Comparison of ENCODE assay signal across 8 mouse cellular contexts in the genomic region with DNA sequence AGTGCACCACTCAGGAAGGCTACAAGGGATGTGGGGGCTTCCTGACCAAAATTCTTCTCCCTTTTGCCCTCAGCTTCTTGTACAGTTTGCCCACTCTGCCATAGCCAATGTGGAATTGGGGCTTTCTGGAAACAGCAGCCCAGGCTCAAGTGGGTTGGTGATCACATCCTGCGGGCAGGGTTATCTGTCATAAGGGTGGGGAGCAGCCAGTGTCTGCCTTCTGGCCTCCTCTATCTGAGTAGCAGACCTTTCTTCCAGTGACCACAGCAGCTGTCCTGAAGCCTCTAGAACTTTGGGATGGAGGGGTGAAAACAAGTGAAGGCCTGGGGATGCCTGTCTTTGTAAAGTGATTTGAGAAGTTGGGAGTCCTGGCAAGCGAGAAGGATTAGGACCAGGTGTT.
DNase-seq lines count a peak whose midpoint lies in the region; ATAC-seq and TF ChIP-seq lines count a peak whose summit lies in the region.

No protein-coding gene starts in this region.

- peak overlapping the region; percentile 51 for H3K4me2 ChIP-seq in forebrain, embryonic 11.5 days (ENCODE audit: low read depth, low read length, severe bottlenecking)
- no peak overlapping the region for H3K4me2 ChIP-seq in forebrain, embryonic 16.5 days (ENCODE audit: low read length)
- peak overlapping the region; percentile 38; the same call in 1 of the 2 replicates for H3K4me2 ChIP-seq in lung, postnatal 0 days (replicated peaks; ENCODE audit: low read depth, low read length)
- H3K4me2 ChIP-seq in limb, embryonic 12.5 days = peak overlapping the region; percentile 68
- peak overlapping the region; percentile 59; the same call in 1 of the 2 replicates for H3K4me2 ChIP-seq in neural tube, embryonic 15.5 days

- H3K9ac ChIP-seq in forebrain, embryonic 11.5 days (ENCODE audit: low read length) = no peak overlapping the region
- H3K9ac ChIP-seq in forebrain, embryonic 16.5 days (replicated peaks; ENCODE audit: low read depth, low read length) = no peak overlapping the region
- no peak overlapping the region for H3K9ac ChIP-seq in lung, postnatal 0 days (replicated peaks; ENCODE audit: low read depth)
- no peak overlapping the region for H3K9ac ChIP-seq in limb, embryonic 12.5 days (replicated peaks)
- no peak overlapping the region for H3K9ac ChIP-seq in neural tube, embryonic 15.5 days (replicated peaks)

- no peak for DNase-seq in forebrain, embryonic 11.5 days (ENCODE audit: low spot score)
- DNase-seq in lung, postnatal 0 days (ENCODE audit: low spot score) = no peak
- no peak for DNase-seq in lung, postnatal 25 days (ENCODE audit: low spot score)
- DNase-seq in layer of hippocampus, postnatal 10 days (ENCODE audit: low spot score in 2 of 2) = no peak

- no peaks in the 10 kb centered on the region for H3K36me3 ChIP-seq in forebrain, embryonic 11.5 days (ENCODE audit: control insufficient read depth, insufficient read depth, low read length)
- no peaks in the 10 kb centered on the region for H3K36me3 ChIP-seq in forebrain, embryonic 16.5 days (ENCODE audit: control insufficient read depth, insufficient read depth)
- no peaks in the 10 kb centered on the region for H3K36me3 ChIP-seq in lung, postnatal 0 days (ENCODE audit: insufficient read depth, low read length)
- no peaks in the 10 kb centered on the region for H3K36me3 ChIP-seq in limb, embryonic 12.5 days
- no peaks in the 10 kb centered on the region for H3K36me3 ChIP-seq in neural tube, embryonic 15.5 days

- H3K4me3 ChIP-seq in forebrain, embryonic 11.5 days (ENCODE audit: low read depth, low read length) = no peak overlapping the region
- H3K4me3 ChIP-seq in forebrain, embryonic 16.5 days (replicated peaks; ENCODE audit: low read length) = no peak overlapping the region
- no peak overlapping the region for H3K4me3 ChIP-seq in lung, postnatal 0 days (ENCODE audit: low read depth, low read length)
- peak overlapping the region; percentile 37; the same call in 1 of the 2 replicates for H3K4me3 ChIP-seq in limb, embryonic 12.5 days (replicated peaks)
- no peak overlapping the region for H3K4me3 ChIP-seq in neural tube, embryonic 15.5 days (replicated peaks)

- peaks cover 3% of the 10 kb centered on the region; the same call in 1 of the 2 replicates for H3K27me3 ChIP-seq in forebrain, embryonic 11.5 days (ENCODE audit: control insufficient read depth, insufficient read depth, low read length)
- H3K27me3 ChIP-seq in forebrain, embryonic 16.5 days (replicated peaks; ENCODE audit: control insufficient read depth, insufficient read depth, low read length) = no peaks in the 10 kb centered on the region
- H3K27me3 ChIP-seq in lung, postnatal 0 days (replicated peaks; ENCODE audit: insufficient read depth, low read length) = no peaks in the 10 kb centered on the region
- 0 out of 2 replicates have a peak, but pooled peaks cover 3% of the 10 kb centered on the region for H3K27me3 ChIP-seq in limb, embryonic 12.5 days
- H3K27me3 ChIP-seq in neural tube, embryonic 15.5 days (replicated peaks) = no peaks in the 10 kb centered on the region

- WGBS in forebrain, embryonic 11.5 days = 87% methylated on average over 2 of the region's 2 CpGs
- WGBS in forebrain, embryonic 16.5 days = 85% methylated on average over 2 of the region's 2 CpGs
- WGBS in lung, postnatal 0 days = 82% methylated on average over 2 of the region's 2 CpGs
- WGBS in limb, embryonic 12.5 days = 75% methylated on average over 2 of the region's 2 CpGs
- WGBS in neural tube, embryonic 15.5 days = 87% methylated on average over 2 of the region's 2 CpGs

- no peak overlapping the region for H3K27ac ChIP-seq in forebrain, embryonic 11.5 days (ENCODE audit: low read depth, low read length)
- no peak overlapping the region for H3K27ac ChIP-seq in forebrain, embryonic 16.5 days (ENCODE audit: low read length)
- H3K27ac ChIP-seq in lung, postnatal 0 days (ENCODE audit: low read length) = no peak overlapping the region
- peak overlapping the region; percentile 45; the same call in 1 of the 2 replicates for H3K27ac ChIP-seq in limb, embryonic 12.5 days
- no peak overlapping the region for H3K27ac ChIP-seq in neural tube, embryonic 15.5 days (replicated peaks)

- no peaks in the 10 kb centered on the region for H3K9me3 ChIP-seq in forebrain, embryonic 11.5 days (ENCODE audit: control insufficient read depth, low read length)
- H3K9me3 ChIP-seq in forebrain, embryonic 16.5 days (ENCODE audit: control insufficient read depth, low read length) = 0 out of 2 replicates have a peak, but pooled peaks cover 3% of the 10 kb centered on the region
- no peaks in the 10 kb centered on the region for H3K9me3 ChIP-seq in lung, postnatal 0 days (ENCODE audit: low read length)
- H3K9me3 ChIP-seq in limb, embryonic 12.5 days = no peaks in the 10 kb centered on the region
- H3K9me3 ChIP-seq in neural tube, embryonic 15.5 days (replicated peaks) = no peaks in the 10 kb centered on the region

- TF ChIP-seq CTCF in lung, postnatal 0 days (IDR thresholded peaks at IDR 0.05) = no peak

- peaks cover 16% of the 10 kb centered on the region; the same call in 1 of the 2 replicates for H3K4me1 ChIP-seq in forebrain, embryonic 11.5 days (replicated peaks; ENCODE audit: control insufficient read depth, insufficient read depth, low read length)
- peaks cover 8% of the 10 kb centered on the region for H3K4me1 ChIP-seq in forebrain, embryonic 16.5 days (replicated peaks; ENCODE audit: control insufficient read depth, insufficient read depth, low read length)
- H3K4me1 ChIP-seq in lung, postnatal 0 days (ENCODE audit: insufficient read depth, low read depth, low read length) = no peaks in the 10 kb centered on the region
- peaks cover 39% of the 10 kb centered on the region for H3K4me1 ChIP-seq in limb, embryonic 12.5 days (replicated peaks)
- peaks cover 16% of the 10 kb centered on the region for H3K4me1 ChIP-seq in neural tube, embryonic 15.5 days

- TF ChIP-seq EP300 in lung, postnatal 0 days (IDR thresholded peaks at IDR 0.05) = no peak

- no peak for ATAC-seq in forebrain, embryonic 11.5 days (replicated peaks; ENCODE audit: low FRiP score)
- ATAC-seq in forebrain, embryonic 16.5 days = no peak
- no peak for ATAC-seq in lung, postnatal 0 days
- no peak for ATAC-seq in limb, embryonic 12.5 days (ENCODE audit: insufficient number of reproducible peaks, insufficient read depth, low FRiP score, low TSS enrichment, low read depth)
- ATAC-seq in neural tube, embryonic 15.5 days (ENCODE audit: low FRiP score) = no peak
- no peak for ATAC-seq in cerebellum, adult (ENCODE audit: insufficient number of reproducible peaks, low FRiP score, low TSS enrichment)
